ENCODE assay signal across 39 mouse cellular contexts in the genomic region with DNA sequence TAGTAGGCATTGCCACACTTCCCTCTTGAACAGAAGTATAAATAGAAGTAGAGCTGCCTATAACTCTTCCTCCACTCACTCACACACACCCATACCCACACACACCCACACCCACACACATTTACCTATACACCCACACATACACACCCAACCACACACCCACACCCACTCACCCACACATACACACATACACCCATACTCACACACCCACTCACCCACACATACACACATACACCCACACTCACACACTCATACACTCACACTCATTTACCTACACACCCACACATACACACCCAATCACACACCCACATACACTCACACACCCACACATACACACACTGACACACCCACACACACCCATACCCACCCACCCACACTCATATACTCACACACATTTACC. TPM values are rescaled to one million over a fixed set of nuclear protein-coding genes. Genes with fewer than 3 reads are reported as not detected.
DNase-seq lines count a peak whose midpoint lies in the region; ATAC-seq lines count a peak whose summit lies in the region.
"Had no signal": no experiment of that assay in that cellular context is flagged by ENCODE, and none has a peak within 500 bp of the region (broad histone marks: within the 10 kb centered on the region; RNA-seq: fewer than 3 reads in every experiment).

No protein-coding gene starts in this region.

- no peak overlapping the region for H3K4me3 ChIP-seq in heart, embryonic 12.5 days
- H3K4me3 ChIP-seq in limb, embryonic 15.5 days = no peak overlapping the region
- no peak overlapping the region for H3K4me3 ChIP-seq in limb, embryonic 10.5 days
- no peak overlapping the region for H3K4me3 ChIP-seq in liver, embryonic 12.5 days
- no peak overlapping the region for H3K4me3 ChIP-seq in stomach, embryonic 16.5 days (replicated peaks; ENCODE audit: low read length)
- H3K4me3 ChIP-seq: heart, adult 2 months; heart, embryonic 13.5 days; hindbrain, embryonic 12.5 days; megakaryocyte, embryonic 14.5 days; midbrain, embryonic 13.5 days; stomach, embryonic 15.5 days had no signal

- ATAC-seq in heart, embryonic 12.5 days (ENCODE audit: insufficient number of reproducible peaks, low FRiP score) = no peak
- 0 out of 2 replicates have a peak, but pooled peaks have one; percentile 44 for ATAC-seq in limb, embryonic 15.5 days (ENCODE audit: insufficient number of reproducible peaks, low FRiP score, low TSS enrichment, low read depth)
- no peak for ATAC-seq in liver, embryonic 12.5 days
- 0 out of 2 replicates have a peak, but pooled peaks have one; percentile 14 for ATAC-seq in stomach, embryonic 16.5 days (ENCODE audit: insufficient read depth, low FRiP score)
- ATAC-seq: forebrain, embryonic 14.5 days; midbrain, embryonic 13.5 days; Patski had no signal

- H3K9ac ChIP-seq in heart, embryonic 12.5 days = no peak overlapping the region
- no peak overlapping the region for H3K9ac ChIP-seq in limb, embryonic 15.5 days
- H3K9ac ChIP-seq in liver, embryonic 12.5 days = no peak overlapping the region
- no peak overlapping the region for H3K9ac ChIP-seq in stomach, embryonic 16.5 days (ENCODE audit: low read length)
- H3K9ac ChIP-seq: heart, embryonic 13.5 days; hindbrain, embryonic 12.5 days; liver, embryonic 14.5 days; midbrain, embryonic 13.5 days; stomach, embryonic 15.5 days had no signal

- H3K9me3 ChIP-seq in heart, embryonic 12.5 days (replicated peaks) = no peaks in the 10 kb centered on the region
- H3K9me3 ChIP-seq in limb, embryonic 15.5 days = no peaks in the 10 kb centered on the region
- H3K9me3 ChIP-seq in limb, embryonic 10.5 days (replicated peaks) = no peaks in the 10 kb centered on the region
- H3K9me3 ChIP-seq in liver, embryonic 12.5 days (replicated peaks) = no peaks in the 10 kb centered on the region
- H3K9me3 ChIP-seq in stomach, embryonic 16.5 days (replicated peaks; ENCODE audit: control insufficient read depth, low read length) = no peaks in the 10 kb centered on the region
- H3K9me3 ChIP-seq: heart, embryonic 13.5 days; hindbrain, embryonic 12.5 days; megakaryocyte, embryonic 14.5 days; midbrain, embryonic 13.5 days; stomach, embryonic 15.5 days had no signal

- H3K27ac ChIP-seq in heart, embryonic 12.5 days (ENCODE audit: poor library complexity, severe bottlenecking) = no peak overlapping the region
- no peak overlapping the region for H3K27ac ChIP-seq in limb, embryonic 15.5 days
- no peak overlapping the region for H3K27ac ChIP-seq in limb, embryonic 10.5 days
- peak overlapping the region; percentile 54 for H3K27ac ChIP-seq in liver, embryonic 12.5 days
- no peak overlapping the region for H3K27ac ChIP-seq in stomach, embryonic 16.5 days (ENCODE audit: low read length)
- H3K27ac ChIP-seq: heart, adult 2 months; heart, embryonic 13.5 days; hindbrain, embryonic 12.5 days; kidney, postnatal 0 days; liver, embryonic 14.5 days; midbrain, embryonic 13.5 days; stomach, embryonic 15.5 days had no signal

- H3K4me2 ChIP-seq in heart, embryonic 12.5 days = no peak overlapping the region
- H3K4me2 ChIP-seq in limb, embryonic 15.5 days = no peak overlapping the region
- H3K4me2 ChIP-seq in liver, embryonic 12.5 days = no peak overlapping the region
- H3K4me2 ChIP-seq in stomach, embryonic 16.5 days (ENCODE audit: low read depth, low read length) = no peak overlapping the region
- H3K4me2 ChIP-seq: heart, embryonic 13.5 days; hindbrain, embryonic 12.5 days; midbrain, embryonic 13.5 days; stomach, embryonic 15.5 days had no signal

- DNase-seq in heart, adult 11 months = peak; percentile 62
- no peak for DNase-seq in limb, embryonic 10.5 days (ENCODE audit: low spot score)
- DNase-seq in cerebellum, adult 8-10 months = no peak
- no peak for DNase-seq in layer of hippocampus, postnatal 14 days (ENCODE audit: low spot score in 2 of 2)
- DNase-seq: adrenal gland, postnatal 10 days; cerebellum, adult 11 months; cerebellum, adult 9-11 months; embryo, embryonic 11 days; gastrocnemius, postnatal 36 days; heart, adult 2 months; heart, postnatal 14 days; kidney, adult 8-10 months; kidney, postnatal 4 days; layer of hippocampus, postnatal 36 days; lung, postnatal 36 days; right cerebral cortex, postnatal 25 days; thymus, adult 18-20 months; thymus, postnatal 25 days had no signal

- H3K27me3 ChIP-seq in heart, embryonic 12.5 days (replicated peaks) = no peaks in the 10 kb centered on the region
- H3K27me3 ChIP-seq in limb, embryonic 15.5 days = no peaks in the 10 kb centered on the region
- H3K27me3 ChIP-seq in limb, embryonic 10.5 days (ENCODE audit: low read depth, poor library complexity, severe bottlenecking) = no peaks in the 10 kb centered on the region
- H3K27me3 ChIP-seq in liver, embryonic 12.5 days (replicated peaks) = no peaks in the 10 kb centered on the region
- H3K27me3 ChIP-seq in stomach, embryonic 16.5 days (ENCODE audit: control insufficient read depth, insufficient read depth, low read length) = no peaks in the 10 kb centered on the region
- H3K27me3 ChIP-seq: heart, embryonic 13.5 days; hindbrain, embryonic 12.5 days; megakaryocyte, embryonic 14.5 days; midbrain, embryonic 13.5 days; Patski; stomach, embryonic 15.5 days had no signal

- no peaks in the 10 kb centered on the region for H3K36me3 ChIP-seq in heart, embryonic 12.5 days
- no peaks in the 10 kb centered on the region for H3K36me3 ChIP-seq in limb, embryonic 15.5 days
- H3K36me3 ChIP-seq in limb, embryonic 10.5 days = no peaks in the 10 kb centered on the region
- H3K36me3 ChIP-seq in liver, embryonic 12.5 days = peaks cover 7% of the 10 kb centered on the region
- H3K36me3 ChIP-seq in stomach, embryonic 16.5 days (ENCODE audit: control insufficient read depth, insufficient read depth, low read length) = no peaks in the 10 kb centered on the region
- H3K36me3 ChIP-seq: heart, embryonic 13.5 days; hindbrain, embryonic 12.5 days; midbrain, embryonic 13.5 days; stomach, embryonic 15.5 days had no signal

- 0 out of 2 replicates have a peak, but pooled peaks cover 8% of the 10 kb centered on the region for H3K4me1 ChIP-seq in heart, embryonic 12.5 days (replicated peaks)
- H3K4me1 ChIP-seq in limb, embryonic 15.5 days = no peaks in the 10 kb centered on the region
- no peaks in the 10 kb centered on the region for H3K4me1 ChIP-seq in limb, embryonic 10.5 days
- peaks cover 65% of the 10 kb centered on the region for H3K4me1 ChIP-seq in liver, embryonic 12.5 days
- no peaks in the 10 kb centered on the region for H3K4me1 ChIP-seq in stomach, embryonic 16.5 days (ENCODE audit: control insufficient read depth, insufficient read depth, low read length)
- H3K4me1 ChIP-seq: hindbrain, embryonic 12.5 days; midbrain, embryonic 13.5 days; stomach, embryonic 15.5 days had no signal

RNA-seq across cellular contexts. Expression of a gene that starts 12.8 kb away (rescaled TPM):
- 4.9 and 7.0 TPM in 2 replicates for polyA plus RNA-seq in heart, embryonic 12.5 days (2016; fragmentation: Nextera tagmentation; extraction: Ambion mirVana)
- polyA plus RNA-seq in limb, embryonic 15.5 days (2015; fragmentation: Nextera tagmentation; extraction: Ambion mirVana) = 6.8 and 7.4 TPM in 2 replicates
- 3.8 and 5.0 TPM in 2 replicates for polyA plus RNA-seq in limb, embryonic 10.5 days (2016; fragmentation: Nextera tagmentation; extraction: Ambion mirVana)
- polyA plus RNA-seq in liver, embryonic 12.5 days (2016; fragmentation: Nextera tagmentation; extraction: Ambion mirVana) = 10.4 and 13.2 TPM in 2 replicates
- polyA plus RNA-seq in stomach, embryonic 16.5 days (2015; fragmentation: Nextera tagmentation; extraction: Ambion mirVana) = 5.5 and 6.8 TPM in 2 replicates
- total RNA-seq in layer of hippocampus, postnatal 14 days (2021) = under 1 TPM; 0.88 to 0.99 TPM
- total RNA-seq: MEL; monocyte, adult 5-6 weeks; neutrophil, adult 5-6 weeks had no signal

RNA-seq across cellular contexts. Expression of a gene that starts 13.1 kb away (rescaled TPM):
- 83.3 and 85.1 TPM in 2 replicates for polyA plus RNA-seq in heart, embryonic 12.5 days (2016; fragmentation: Nextera tagmentation; extraction: Ambion mirVana)
- 16.0 and 20.1 TPM in 2 replicates for polyA plus RNA-seq in limb, embryonic 15.5 days (2015; fragmentation: Nextera tagmentation; extraction: Ambion mirVana)
- 13.9 and 17.6 TPM in 2 replicates for polyA plus RNA-seq in limb, embryonic 10.5 days (2016; fragmentation: Nextera tagmentation; extraction: Ambion mirVana)
- polyA plus RNA-seq in liver, embryonic 12.5 days (2016; fragmentation: Nextera tagmentation; extraction: Ambion mirVana) = 71.2 and 76.7 TPM in 2 replicates
- 32.6 and 35.6 TPM in 2 replicates for polyA plus RNA-seq in stomach, embryonic 16.5 days (2015; fragmentation: Nextera tagmentation; extraction: Ambion mirVana)
- total RNA-seq in layer of hippocampus, postnatal 14 days (2021) = 1 to 10 TPM; 4.4 to 5.5 TPM

RNA-seq across cellular contexts. Expression of a gene that starts 14.1 kb away (rescaled TPM):
- not detected in 2 replicates for polyA plus RNA-seq in heart, embryonic 12.5 days (2016; fragmentation: Nextera tagmentation; extraction: Ambion mirVana)
- not detected in 2 replicates for polyA plus RNA-seq in limb, embryonic 15.5 days (2015; fragmentation: Nextera tagmentation; extraction: Ambion mirVana)
- polyA plus RNA-seq in limb, embryonic 10.5 days (2016; fragmentation: Nextera tagmentation; extraction: Ambion mirVana) = not detected in 2 replicates
- not detected in 2 replicates for polyA plus RNA-seq in liver, embryonic 12.5 days (2016; fragmentation: Nextera tagmentation; extraction: Ambion mirVana)
- polyA plus RNA-seq in stomach, embryonic 16.5 days (2015; fragmentation: Nextera tagmentation; extraction: Ambion mirVana) = not detected in 2 replicates
- total RNA-seq in layer of hippocampus, postnatal 14 days (2021) = not detected
- total RNA-seq: adrenal gland, postnatal 10 days; gastrocnemius, adult 18-20 months; gastrocnemius, postnatal 36 days; heart, adult 2 months; heart, postnatal 14 days; layer of hippocampus, adult 8-10 months; layer of hippocampus, postnatal 36 days; MEL; monocyte, adult 5-6 weeks; neutrophil, adult 5-6 weeks had no signal
- polyA plus RNA-seq: embryonic facial prominence, embryonic 14.5 days; forebrain, embryonic 14.5 days; heart, adult 2 months; heart, embryonic 13.5 days; hindbrain, embryonic 12.5 days; kidney, postnatal 0 days; limb, embryonic 11.5 days; liver, embryonic 14.5 days; lung, embryonic 16.5 days; midbrain, embryonic 13.5 days; Patski; stomach, embryonic 15.5 days had no signal

RNA-seq across cellular contexts. Expression of a gene that starts 16.8 kb away (rescaled TPM):
- polyA plus RNA-seq in heart, embryonic 12.5 days (2016; fragmentation: Nextera tagmentation; extraction: Ambion mirVana) = not detected in 2 replicates
- 0.12 TPM in 1 of 2 replicates, not detected in the other for polyA plus RNA-seq in limb, embryonic 15.5 days (2015; fragmentation: Nextera tagmentation; extraction: Ambion mirVana)
- not detected in 2 replicates for polyA plus RNA-seq in limb, embryonic 10.5 days (2016; fragmentation: Nextera tagmentation; extraction: Ambion mirVana)
- not detected in 2 replicates for polyA plus RNA-seq in liver, embryonic 12.5 days (2016; fragmentation: Nextera tagmentation; extraction: Ambion mirVana)
- not detected in 2 replicates for polyA plus RNA-seq in stomach, embryonic 16.5 days (2015; fragmentation: Nextera tagmentation; extraction: Ambion mirVana)
- total RNA-seq in layer of hippocampus, postnatal 14 days (2021) = not detected
- total RNA-seq: monocyte, adult 5-6 weeks had no signal
- polyA plus RNA-seq: embryonic facial prominence, embryonic 14.5 days; forebrain, embryonic 14.5 days; heart, embryonic 13.5 days; hindbrain, embryonic 12.5 days; kidney, postnatal 0 days; limb, embryonic 11.5 days; lung, embryonic 16.5 days; midbrain, embryonic 13.5 days; Patski had no signal

RNA-seq across cellular contexts. Expression of a gene that starts 40.1 kb away (rescaled TPM):
- polyA plus RNA-seq in heart, embryonic 12.5 days (2016; fragmentation: Nextera tagmentation; extraction: Ambion mirVana) = 0.36 and 0.55 TPM in 2 replicates
- not detected in 2 replicates for polyA plus RNA-seq in limb, embryonic 15.5 days (2015; fragmentation: Nextera tagmentation; extraction: Ambion mirVana)
- polyA plus RNA-seq in limb, embryonic 10.5 days (2016; fragmentation: Nextera tagmentation; extraction: Ambion mirVana) = not detected in 2 replicates
- polyA plus RNA-seq in liver, embryonic 12.5 days (2016; fragmentation: Nextera tagmentation; extraction: Ambion mirVana) = 0.36 and 0.77 TPM in 2 replicates
- 0.22 TPM in 1 of 2 replicates, not detected in the other for polyA plus RNA-seq in stomach, embryonic 16.5 days (2015; fragmentation: Nextera tagmentation; extraction: Ambion mirVana)
- not detected for total RNA-seq in layer of hippocampus, postnatal 14 days (2021)
- total RNA-seq: layer of hippocampus, postnatal 36 days; MEL; monocyte, adult 5-6 weeks; neutrophil, adult 5-6 weeks had no signal
- polyA plus RNA-seq: embryonic facial prominence, embryonic 14.5 days; forebrain, embryonic 14.5 days; heart, adult 2 months; hindbrain, embryonic 12.5 days; limb, embryonic 11.5 days; lung, embryonic 16.5 days; midbrain, embryonic 13.5 days; Patski had no signal

Comparison
In these comparisons a context has a peak if more than half of its experiments do, and no peak if none do; other contexts are left out.
1. ATAC-seq: peak in limb, embryonic 15.5 days (single experiment) and stomach, embryonic 16.5 days (single experiment); none in heart, embryonic 12.5 days (single experiment) and liver, embryonic 12.5 days (single experiment).